Mouse (Mus musculus): ENCODE measurements around the gene Tmem88. TPM values are rescaled to one million over a fixed set of nuclear protein-coding genes. Genes with fewer than 3 reads are reported as not detected.

Tmem88 gene
- total and polyA plus RNA-seq, 3 experiments, result 20.4 to 61.4 (median 21.4) TPM

DNA sequence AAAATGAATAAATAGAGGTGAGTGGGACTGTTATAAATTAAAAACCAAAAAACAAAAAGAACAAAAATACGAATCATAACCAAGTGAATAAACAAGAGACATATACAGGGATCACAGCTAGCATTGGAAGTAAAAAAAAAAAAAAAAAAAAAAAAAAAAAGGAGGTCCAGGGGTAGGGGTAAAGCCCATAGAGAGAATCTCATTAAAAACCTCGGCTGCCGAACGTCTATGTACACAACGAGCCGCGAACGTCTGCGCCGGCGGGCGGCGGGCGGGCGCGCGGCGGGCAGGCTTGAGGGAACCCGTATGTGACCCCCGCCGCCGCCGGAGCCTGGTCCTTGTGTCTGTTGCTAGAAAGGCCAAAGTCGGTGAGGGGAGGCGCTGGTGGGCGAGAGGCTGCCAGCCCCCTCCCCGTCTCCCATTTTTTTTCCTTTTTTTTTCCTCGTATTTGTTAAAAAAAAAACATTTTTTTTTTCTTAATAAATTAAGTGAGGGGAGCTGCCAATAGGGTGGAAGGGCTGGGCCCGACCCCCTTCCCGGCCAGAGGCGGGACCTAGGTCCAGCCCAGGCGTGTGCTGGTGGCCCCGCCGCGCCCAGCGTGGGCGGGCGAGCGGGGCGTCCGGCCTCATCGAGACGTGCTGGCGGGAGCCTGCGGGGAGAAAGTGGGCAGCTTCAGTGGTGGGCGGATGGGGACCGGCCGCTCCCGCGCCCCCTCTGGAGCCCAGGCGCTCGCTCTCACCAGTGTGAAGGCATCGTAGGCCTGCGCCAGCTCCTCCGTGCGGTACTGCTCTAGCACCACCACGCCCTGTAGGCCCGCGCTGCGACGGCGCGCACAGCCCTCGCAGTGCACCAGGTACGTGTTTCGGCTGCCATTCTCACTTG lies 1.4 kb upstream of the Tmem88 start:
- Histone ChIP-seq H3K27ac (peak overlapping the region; percentile 100), H3K79me2 (replicated peaks; ENCODE audit: control insufficient read depth, insufficient read depth, low read length) (no peaks in the 10 kb centered on the region), H3K4me3 (peak overlapping the region; percentile 57), H3K27me3 (ENCODE audit: control insufficient read depth, insufficient read depth, low read length) (no peaks in the 10 kb centered on the region), H3K36me3 (ENCODE audit: control insufficient read depth, insufficient read depth, low read length) (no peaks in the 10 kb centered on the region), H3K9ac (ENCODE audit: low read depth, low read length) (peak overlapping the region; percentile 23; the same call in 1 of the 2 replicates), H3K4me1 (ENCODE audit: control insufficient read depth, insufficient read depth, low read length) (peaks cover 3% of the 10 kb centered on the region)
- no peak for TF ChIP-seq CTCF (IDR thresholded peaks at IDR 0.05)
- no peak for TF ChIP-seq EP300 (IDR thresholded peaks at IDR 0.05; ENCODE audit: insufficient read depth, low read depth, low read length)
- TF ChIP-seq POLR2A (IDR thresholded peaks at IDR 0.05; ENCODE audit: insufficient read depth, low read depth, low read length), result no peak
- intact Hi-C loops (cut with DNase I), result loop anchor here (5.0 to 10.0 kb wide), 2 partner anchors 178 to 295 kb away; no protein-coding TSS in a partner anchor
- peak; percentile 57 to 58 for DNase-seq
- WGBS, result 45% methylated on average over 66 of the region's 66 CpGs

DNA sequence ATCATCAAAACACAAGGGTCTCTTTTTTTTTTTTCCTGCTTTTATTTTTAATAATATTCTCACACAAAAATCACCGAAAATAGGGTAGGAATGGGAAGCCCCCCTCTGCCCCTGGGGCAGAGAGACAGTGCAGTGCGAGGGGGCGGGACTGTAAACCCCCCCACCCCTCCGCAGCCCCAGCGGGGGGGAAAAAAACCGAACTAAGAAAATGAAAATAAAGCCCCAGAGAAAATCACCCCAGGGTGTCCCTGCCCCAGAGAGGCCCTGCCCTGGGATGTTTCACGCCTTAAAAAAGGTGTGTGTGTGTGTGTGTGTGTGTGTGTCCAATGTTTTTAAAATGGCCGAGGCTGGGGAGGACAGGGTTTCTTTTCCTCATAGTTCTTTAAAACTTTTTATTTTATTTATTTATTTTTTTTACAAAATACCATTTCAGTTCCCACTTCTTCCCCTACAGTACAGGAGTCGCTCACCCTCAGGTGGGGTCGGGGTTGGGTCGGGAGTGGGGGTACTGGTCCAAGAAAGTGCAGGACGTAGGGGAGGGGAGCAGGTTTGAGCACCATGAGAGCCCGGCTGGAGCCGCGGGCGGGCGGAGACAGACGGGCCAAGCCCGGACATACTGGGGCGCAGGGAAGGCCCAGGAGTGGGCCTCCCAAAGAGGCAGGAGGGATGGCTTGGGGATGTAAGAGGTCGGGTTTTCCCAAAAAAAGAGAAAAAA lies 609 bp upstream of the Tmem88 start:
- peak; percentile 14 to 38 for DNase-seq
- Histone ChIP-seq H3K27ac (peak overlapping the region; percentile 100), H3K9ac (ENCODE audit: low read depth, low read length) (peak overlapping the region; percentile 93; the same call in 1 of the 2 replicates), H3K36me3 (ENCODE audit: control insufficient read depth, insufficient read depth, low read length) (peaks cover 2% of the 10 kb centered on the region; the same call in 1 of the 2 replicates), H3K79me2 (replicated peaks; ENCODE audit: control insufficient read depth, insufficient read depth, low read length) (no peaks in the 10 kb centered on the region), H3K4me1 (ENCODE audit: control insufficient read depth, insufficient read depth, low read length) (peaks cover 3% of the 10 kb centered on the region), H3K4me3 (peak overlapping the region; percentile 57), H3K27me3 (ENCODE audit: control insufficient read depth, insufficient read depth, low read length) (no peaks in the 10 kb centered on the region)
- intact Hi-C loops (cut with DNase I), result loop anchor here (5.0 kb wide), 1 partner anchor 179 kb away; no protein-coding TSS in a partner anchor
- WGBS, result 32% methylated on average over 21 of the region's 21 CpGs
- no peak for TF ChIP-seq EP300 (IDR thresholded peaks at IDR 0.05; ENCODE audit: insufficient read depth, low read depth, low read length)
- TF ChIP-seq POLR2A (IDR thresholded peaks at IDR 0.05; ENCODE audit: insufficient read depth, low read depth, low read length), result no peak
- TF ChIP-seq CTCF (IDR thresholded peaks at IDR 0.05), result no peak

DNA sequence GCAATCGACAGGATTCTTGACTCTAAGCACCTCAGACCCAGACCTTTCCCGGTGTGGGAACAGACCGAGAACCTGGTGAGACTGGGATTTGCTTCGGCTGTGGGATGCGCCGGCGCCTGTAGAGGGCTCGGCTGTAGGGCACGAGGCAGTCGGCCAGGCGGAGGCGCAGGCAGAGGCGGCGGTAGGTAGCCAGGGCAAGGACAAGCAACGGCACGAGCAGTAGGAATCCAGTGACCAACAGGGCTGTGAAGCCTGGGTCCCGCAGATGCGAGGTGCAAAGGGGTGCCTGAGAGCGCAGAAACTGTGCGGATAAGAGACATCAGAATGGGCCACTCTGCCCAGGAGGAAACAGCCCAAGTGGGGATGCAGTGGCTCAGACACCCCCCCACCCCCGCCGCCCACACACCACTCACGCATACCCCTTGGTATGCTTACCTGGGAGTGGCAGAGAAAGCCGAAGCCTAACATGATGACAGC lies 415 bp downstream of the Tmem88 start:
- WGBS, result 22% methylated on average over 24 of the region's 24 CpGs
- peaks cover 2% of the 10 kb centered on the region; the same call in 1 of the 2 replicates for H3K36me3 ChIP-seq (ENCODE audit: control insufficient read depth, insufficient read depth, low read length)
- intact Hi-C loops (cut with DNase I), result loop anchor here (5.0 kb wide), 1 partner anchor 180 kb away; no protein-coding TSS in a partner anchor
- peak overlapping the region; percentile 57 for H3K4me3 ChIP-seq
- H3K9ac ChIP-seq (ENCODE audit: low read depth, low read length), result peak overlapping the region; percentile 93
- no peaks in the 10 kb centered on the region for H3K79me2 ChIP-seq (replicated peaks; ENCODE audit: control insufficient read depth, insufficient read depth, low read length)
- peaks cover 3% of the 10 kb centered on the region for H3K4me1 ChIP-seq (ENCODE audit: control insufficient read depth, insufficient read depth, low read length)
- peak overlapping the region; percentile 100 for H3K27ac ChIP-seq
- peak; percentile 47 to 57 for DNase-seq
- no peaks in the 10 kb centered on the region for H3K27me3 ChIP-seq (ENCODE audit: control insufficient read depth, insufficient read depth, low read length)
- TF ChIP-seq POLR2A (IDR thresholded peaks at IDR 0.05; ENCODE audit: insufficient read depth, low read depth, low read length) (no peak), CTCF (IDR thresholded peaks at IDR 0.05) (0 out of 2 replicates have a peak, but pooled peaks have one; percentile 14)

DNA sequence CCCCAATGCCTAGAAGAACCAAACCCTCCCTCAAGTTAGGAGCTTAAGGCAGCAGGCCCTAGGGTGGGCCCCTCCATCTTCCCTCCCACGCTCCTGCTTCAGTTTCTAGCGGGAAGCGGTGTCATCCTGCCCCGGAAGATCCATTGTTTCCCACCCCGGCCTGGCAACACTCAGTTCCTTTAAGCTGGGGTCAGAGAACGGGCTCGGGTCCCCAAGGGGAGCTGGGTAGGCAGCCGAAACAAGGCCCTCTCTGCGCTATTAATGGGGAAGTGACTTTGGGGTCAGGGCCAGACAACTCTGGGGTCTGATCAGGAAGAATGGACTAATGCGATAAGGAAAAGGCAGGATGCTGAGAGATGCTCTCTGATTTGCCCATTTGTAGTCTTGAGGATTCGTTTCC lies 1.3 kb downstream of the Tmem88 start:
- WGBS, result 31% methylated on average over 11 of the region's 11 CpGs

DNA sequence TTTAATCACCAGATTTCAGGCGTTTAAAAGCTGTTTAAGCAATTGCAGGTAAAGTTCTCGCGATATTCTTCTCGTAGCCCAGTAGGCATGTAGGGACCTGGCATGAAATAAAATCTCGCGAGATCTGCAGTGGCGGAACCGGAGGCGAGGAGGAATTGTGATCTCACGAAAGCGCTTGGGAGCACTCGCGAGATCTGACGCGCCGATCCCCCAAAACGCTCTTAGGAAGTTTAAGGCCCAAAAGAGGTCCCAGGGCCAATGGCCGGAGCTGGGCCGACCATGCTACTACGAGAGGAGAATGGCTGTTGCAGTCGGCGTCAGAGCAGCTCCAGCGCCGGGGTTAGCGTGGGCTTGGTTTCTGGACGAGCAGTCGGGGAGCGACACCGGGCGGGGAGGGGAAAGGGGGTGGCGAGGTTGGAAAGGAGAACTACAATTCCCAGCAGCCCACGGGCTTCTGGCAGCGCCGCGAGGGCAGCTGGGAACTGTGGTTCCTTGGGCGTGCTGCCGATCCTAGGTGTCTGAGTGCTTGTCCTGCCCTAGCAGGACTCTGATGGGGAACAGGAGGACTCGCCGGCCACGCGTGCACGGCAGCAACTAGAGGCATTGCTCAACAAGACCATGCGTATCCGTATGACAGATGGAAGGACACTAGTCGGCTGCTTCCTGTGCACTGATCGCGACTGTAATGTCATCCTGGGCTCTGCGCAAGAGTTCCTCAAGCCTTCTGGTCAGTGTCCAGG lies 2.2 kb downstream of the Tmem88 start:
- intact Hi-C loops (cut with DNase I), result loop anchor here (5.0 kb wide), 1 partner anchor 181 kb away; no protein-coding TSS in a partner anchor
- Histone ChIP-seq H3K4me3 (peak overlapping the region; percentile 75), H3K27ac (peak overlapping the region; percentile 100), H3K79me2 (replicated peaks; ENCODE audit: control insufficient read depth, insufficient read depth, low read length) (no peaks in the 10 kb centered on the region), H3K36me3 (ENCODE audit: control insufficient read depth, insufficient read depth, low read length) (peaks cover 2% of the 10 kb centered on the region; the same call in 1 of the 2 replicates), H3K4me1 (ENCODE audit: control insufficient read depth, insufficient read depth, low read length) (no peaks in the 10 kb centered on the region; the same call in 1 of the 2 replicates), H3K27me3 (ENCODE audit: control insufficient read depth, insufficient read depth, low read length) (no peaks in the 10 kb centered on the region), H3K9ac (ENCODE audit: low read depth, low read length) (peak overlapping the region; percentile 86)
- under 1% methylated on average over 48 of the region's 48 CpGs for WGBS
- peak; percentile 92 for TF ChIP-seq POLR2A (IDR thresholded peaks at IDR 0.05; ENCODE audit: insufficient read depth, low read depth, low read length)
- TF ChIP-seq CTCF (IDR thresholded peaks at IDR 0.05), result no peak
- TF ChIP-seq EP300 (IDR thresholded peaks at IDR 0.05; ENCODE audit: insufficient read depth, low read depth, low read length), result peak; percentile 74
- peak; percentile 94 to 97 for DNase-seq

More for the DNA sequence above, 1.3 kb downstream of the Tmem88 start:
- intact Hi-C loops (cut with DNase I), result loop anchor here (5.0 kb wide), 1 partner anchor 181 kb away; no protein-coding TSS in a partner anchor
- Histone ChIP-seq H3K36me3 (ENCODE audit: control insufficient read depth, insufficient read depth, low read length) (peaks cover 2% of the 10 kb centered on the region; the same call in 1 of the 2 replicates), H3K4me1 (ENCODE audit: control insufficient read depth, insufficient read depth, low read length) (peaks cover 3% of the 10 kb centered on the region), H3K27me3 (ENCODE audit: control insufficient read depth, insufficient read depth, low read length) (no peaks in the 10 kb centered on the region), H3K27ac (peak overlapping the region; percentile 100), H3K79me2 (replicated peaks; ENCODE audit: control insufficient read depth, insufficient read depth, low read length) (no peaks in the 10 kb centered on the region), H3K4me3 (peak overlapping the region; percentile 75), H3K9ac (ENCODE audit: low read depth, low read length) (peak overlapping the region; percentile 22)
- peak; percentile 79 to 86 for DNase-seq
- TF ChIP-seq CTCF (IDR thresholded peaks at IDR 0.05) (no peak), POLR2A (IDR thresholded peaks at IDR 0.05; ENCODE audit: insufficient read depth, low read depth, low read length) (peak; percentile 72), EP300 (IDR thresholded peaks at IDR 0.05; ENCODE audit: insufficient read depth, low read depth, low read length) (peak; percentile 97)
